8 mouse cellular contexts compared by ENCODE assay signal in the genomic region with DNA sequence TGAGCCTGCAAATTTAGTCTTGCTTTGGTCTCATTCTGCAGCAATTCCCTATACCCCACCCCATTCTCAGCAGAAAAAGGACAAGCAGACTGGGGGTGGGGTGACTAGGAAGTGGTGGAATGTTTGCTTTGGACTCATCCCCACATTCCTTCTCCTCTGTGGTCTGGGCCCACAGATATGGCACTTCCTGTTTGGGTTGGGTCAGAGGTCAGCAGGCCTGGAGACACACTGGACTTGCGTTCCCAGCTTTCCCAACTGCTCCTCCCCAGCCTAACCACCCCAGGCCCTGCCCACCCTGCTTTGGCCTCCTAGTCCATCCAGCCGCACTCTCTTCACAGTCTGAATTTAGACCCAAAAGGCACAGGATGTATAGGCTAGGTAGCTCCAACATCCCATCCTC. TPM values are rescaled to one million over a fixed set of nuclear protein-coding genes. Genes with fewer than 3 reads are reported as not detected.
DNase-seq lines count a peak whose midpoint lies in the region; ATAC-seq and TF ChIP-seq lines count a peak whose summit lies in the region.

No protein-coding gene starts in this region.

- TF ChIP-seq CTCF in intestine, postnatal 0 days (IDR thresholded peaks at IDR 0.05; ENCODE audit: low read depth) = no peak
- no peak for TF ChIP-seq CTCF in liver, postnatal 0 days (IDR thresholded peaks at IDR 0.05; ENCODE audit: low read depth)

- H3K9ac ChIP-seq in embryonic facial prominence, embryonic 12.5 days = no peak overlapping the region
- no peak overlapping the region for H3K9ac ChIP-seq in intestine, postnatal 0 days (ENCODE audit: low read depth, low read length)
- H3K9ac ChIP-seq in liver, postnatal 0 days (replicated peaks) = no peak overlapping the region
- H3K9ac ChIP-seq in forebrain, embryonic 11.5 days (ENCODE audit: low read length) = no peak overlapping the region

- H3K36me3 ChIP-seq in embryonic facial prominence, embryonic 12.5 days = no peaks in the 10 kb centered on the region
- H3K36me3 ChIP-seq in intestine, postnatal 0 days (ENCODE audit: control insufficient read depth, insufficient read depth) = no peaks in the 10 kb centered on the region
- no peaks in the 10 kb centered on the region for H3K36me3 ChIP-seq in liver, postnatal 0 days (replicated peaks; ENCODE audit: insufficient read depth, low read length)
- H3K36me3 ChIP-seq in forebrain, embryonic 11.5 days (ENCODE audit: control insufficient read depth, insufficient read depth, low read length) = no peaks in the 10 kb centered on the region

- ATAC-seq in embryonic facial prominence, embryonic 12.5 days (ENCODE audit: insufficient number of reproducible peaks, insufficient read depth, low FRiP score, low TSS enrichment) = no peak
- ATAC-seq in intestine, postnatal 0 days = 0 out of 2 replicates have a peak, but pooled peaks have one; percentile 38
- ATAC-seq in liver, postnatal 0 days = peak; percentile 89
- no peak for ATAC-seq in forebrain, embryonic 11.5 days (replicated peaks; ENCODE audit: low FRiP score)

- H3K4me3 ChIP-seq in embryonic facial prominence, embryonic 12.5 days = no peak overlapping the region
- no peak overlapping the region for H3K4me3 ChIP-seq in intestine, postnatal 0 days (ENCODE audit: low read depth, low read length)
- no peak overlapping the region for H3K4me3 ChIP-seq in liver, postnatal 0 days (ENCODE audit: low read depth, low read length)
- no peak overlapping the region for H3K4me3 ChIP-seq in forebrain, embryonic 11.5 days (ENCODE audit: low read depth, low read length)

- H3K4me1 ChIP-seq in embryonic facial prominence, embryonic 12.5 days = peaks cover 18% of the 10 kb centered on the region; the same call in 1 of the 2 replicates
- H3K4me1 ChIP-seq in intestine, postnatal 0 days (replicated peaks; ENCODE audit: control insufficient read depth, insufficient read depth, low read length) = no peaks in the 10 kb centered on the region
- peaks cover 5% of the 10 kb centered on the region for H3K4me1 ChIP-seq in liver, postnatal 0 days (ENCODE audit: insufficient read depth)
- no peaks in the 10 kb centered on the region for H3K4me1 ChIP-seq in forebrain, embryonic 11.5 days (replicated peaks; ENCODE audit: control insufficient read depth, insufficient read depth, low read length)

- WGBS in embryonic facial prominence, embryonic 12.5 days = 40% methylated on average over 2 of the region's 2 CpGs
- WGBS in intestine, postnatal 0 days = 54% methylated on average over 2 of the region's 2 CpGs
- WGBS in liver, postnatal 0 days (ENCODE audit: insufficient replicate concordance) = 58% methylated on average over 2 of the region's 2 CpGs
- 70% methylated on average over 2 of the region's 2 CpGs for WGBS in forebrain, embryonic 11.5 days

- DNase-seq in Muller cell, postnatal 12 days (ENCODE audit: inconsistent ontology term) = peak; percentile 86
- DNase-seq in liver, postnatal 0 days = peak; percentile 47
- no peak for DNase-seq in cerebellum, postnatal 14 days
- DNase-seq in forebrain, embryonic 11.5 days (ENCODE audit: low spot score) = no peak
- DNase-seq in ovary, adult 18-20 months (ENCODE audit: low spot score) = no peak
- DNase-seq in cerebellum, adult 11-12 months = no peak

- H3K9me3 ChIP-seq in embryonic facial prominence, embryonic 12.5 days = no peaks in the 10 kb centered on the region
- no peaks in the 10 kb centered on the region for H3K9me3 ChIP-seq in intestine, postnatal 0 days (ENCODE audit: control insufficient read depth)
- no peaks in the 10 kb centered on the region for H3K9me3 ChIP-seq in liver, postnatal 0 days (ENCODE audit: low read length)
- no peaks in the 10 kb centered on the region for H3K9me3 ChIP-seq in forebrain, embryonic 11.5 days (ENCODE audit: control insufficient read depth, low read length)

- H3K27me3 ChIP-seq in embryonic facial prominence, embryonic 12.5 days = 0 out of 2 replicates have a peak, but pooled peaks cover 4% of the 10 kb centered on the region
- no peaks in the 10 kb centered on the region for H3K27me3 ChIP-seq in intestine, postnatal 0 days (replicated peaks; ENCODE audit: control insufficient read depth, insufficient read depth, low read length)
- H3K27me3 ChIP-seq in liver, postnatal 0 days (ENCODE audit: insufficient read depth, low read length) = no peaks in the 10 kb centered on the region
- H3K27me3 ChIP-seq in forebrain, embryonic 11.5 days (ENCODE audit: control insufficient read depth, insufficient read depth, low read length) = no peaks in the 10 kb centered on the region; the same call in 1 of the 2 replicates

- no peak overlapping the region for H3K4me2 ChIP-seq in embryonic facial prominence, embryonic 12.5 days (replicated peaks)
- no peak overlapping the region for H3K4me2 ChIP-seq in intestine, postnatal 0 days (replicated peaks; ENCODE audit: low read depth)
- H3K4me2 ChIP-seq in liver, postnatal 0 days (ENCODE audit: low read depth, low read length) = no peak overlapping the region
- H3K4me2 ChIP-seq in forebrain, embryonic 11.5 days (ENCODE audit: low read depth, low read length, severe bottlenecking) = no peak overlapping the region

- peak; percentile 39; the same call in 1 of the 2 replicates for TF ChIP-seq EP300 in liver, postnatal 0 days (IDR thresholded peaks at IDR 0.05; ENCODE audit: low read depth)

- peak overlapping the region; percentile 36 for H3K27ac ChIP-seq in embryonic facial prominence, embryonic 12.5 days
- H3K27ac ChIP-seq in intestine, postnatal 0 days (ENCODE audit: low read depth, low read length) = no peak overlapping the region
- peak overlapping the region; percentile 57 for H3K27ac ChIP-seq in liver, postnatal 0 days (ENCODE audit: low read depth)
- H3K27ac ChIP-seq in forebrain, embryonic 11.5 days (ENCODE audit: low read depth, low read length) = no peak overlapping the region

RNA-seq across cellular contexts. Expression of gene Bgn, which starts 6.8 kb away (rescaled TPM):
- 43.0 and 46.6 TPM in 2 replicates for polyA plus RNA-seq in embryonic facial prominence, embryonic 12.5 days (2016; fragmentation: Nextera tagmentation; extraction: Ambion mirVana)
- 35.2 and 43.0 TPM in 2 replicates for polyA plus RNA-seq in intestine, postnatal 0 days (2015; fragmentation: Nextera tagmentation; extraction: Ambion mirVana)
- 17.4 and 18.3 TPM in 2 replicates for polyA plus RNA-seq in liver, postnatal 0 days (2015; fragmentation: Nextera tagmentation; extraction: Ambion mirVana)
- polyA plus RNA-seq in forebrain, embryonic 11.5 days (2014; fragmentation: Nextera tagmentation; extraction: Ambion mirVana) = 28.6 and 32.2 TPM in 2 replicates

RNA-seq across cellular contexts. Expression of gene Haus7, which starts 17.8 kb away (rescaled TPM):
- 81.1 and 85.4 TPM in 2 replicates for polyA plus RNA-seq in embryonic facial prominence, embryonic 12.5 days (2016; fragmentation: Nextera tagmentation; extraction: Ambion mirVana)
- 38.2 and 38.6 TPM in 2 replicates for polyA plus RNA-seq in intestine, postnatal 0 days (2015; fragmentation: Nextera tagmentation; extraction: Ambion mirVana)
- polyA plus RNA-seq in liver, postnatal 0 days (2015; fragmentation: Nextera tagmentation; extraction: Ambion mirVana) = 22.1 and 25.3 TPM in 2 replicates
- polyA plus RNA-seq in forebrain, embryonic 11.5 days (2014; fragmentation: Nextera tagmentation; extraction: Ambion mirVana) = 74.8 and 78.2 TPM in 2 replicates

RNA-seq across cellular contexts. Expression of gene Atp2b3, which starts 26.3 kb away (rescaled TPM):
- 0.69 and 0.73 TPM in 2 replicates for polyA plus RNA-seq in embryonic facial prominence, embryonic 12.5 days (2016; fragmentation: Nextera tagmentation; extraction: Ambion mirVana)
- 0.12 and 0.13 TPM in 2 replicates for polyA plus RNA-seq in intestine, postnatal 0 days (2015; fragmentation: Nextera tagmentation; extraction: Ambion mirVana)
- polyA plus RNA-seq in liver, postnatal 0 days (2015; fragmentation: Nextera tagmentation; extraction: Ambion mirVana) = not detected in 2 replicates
- 0.11 and 0.15 TPM in 2 replicates for polyA plus RNA-seq in forebrain, embryonic 11.5 days (2014; fragmentation: Nextera tagmentation; extraction: Ambion mirVana)

RNA-seq across cellular contexts. Expression of gene Trex2, which starts 41.5 kb away (rescaled TPM):
- polyA plus RNA-seq in embryonic facial prominence, embryonic 12.5 days (2016; fragmentation: Nextera tagmentation; extraction: Ambion mirVana) = not detected in 2 replicates
- polyA plus RNA-seq in intestine, postnatal 0 days (2015; fragmentation: Nextera tagmentation; extraction: Ambion mirVana) = not detected in 2 replicates
- polyA plus RNA-seq in liver, postnatal 0 days (2015; fragmentation: Nextera tagmentation; extraction: Ambion mirVana) = not detected in 2 replicates
- not detected in 2 replicates for polyA plus RNA-seq in forebrain, embryonic 11.5 days (2014; fragmentation: Nextera tagmentation; extraction: Ambion mirVana)

Comparison
In these comparisons a context has a peak if more than half of its experiments do, and no peak if none do; other contexts are left out.
1. DNase-seq: peak in Muller cell, postnatal 12 days (single experiment) and liver, postnatal 0 days (single experiment); none in cerebellum, postnatal 14 days (0 of 2), forebrain, embryonic 11.5 days (single experiment), ovary, adult 18-20 months (single experiment) and cerebellum, adult 11-12 months (single experiment).
2. ATAC-seq: peak in intestine, postnatal 0 days (single experiment) and liver, postnatal 0 days (single experiment); none in embryonic facial prominence, embryonic 12.5 days (single experiment) and forebrain, embryonic 11.5 days (single experiment).
3. H3K27ac ChIP-seq: peak in embryonic facial prominence, embryonic 12.5 days (single experiment) and liver, postnatal 0 days (single experiment); none in intestine, postnatal 0 days (single experiment) and forebrain, embryonic 11.5 days (single experiment).